Mouse (Mus musculus): ENCODE measurements around the gene Parn. TPM values are rescaled to one million over a fixed set of nuclear protein-coding genes. Genes with fewer than 3 reads are reported as not detected.

The Parn gene
- polyA plus RNA-seq, 2 experiments = 23.5 to 41.1 TPM

DNA sequence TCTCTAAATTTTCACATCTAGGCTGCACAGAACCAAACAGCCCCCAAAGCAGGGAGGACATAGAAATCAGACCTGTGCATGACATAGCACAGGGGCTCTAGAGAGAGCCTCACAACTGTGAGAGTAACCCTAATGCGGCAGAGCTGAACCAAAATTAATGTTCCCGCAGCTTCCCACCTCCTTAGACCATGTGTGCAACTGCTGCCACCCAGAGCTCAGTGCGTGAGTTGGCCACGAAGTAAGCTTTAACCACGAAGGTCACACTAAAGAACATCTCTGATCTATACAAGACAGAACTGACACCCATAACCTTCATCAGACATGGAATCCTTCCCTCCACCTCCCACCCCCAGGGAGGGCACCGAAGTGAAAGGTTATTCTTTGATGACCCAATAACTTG lies 55.9 kb downstream of the Parn start:
- H3K27ac ChIP-seq (replicated peaks; ENCODE audit: low read depth, low read length) = no peak overlapping the region
- 89% methylated on average over 6 of the region's 6 CpGs for WGBS
- peaks cover 13% of the 10 kb centered on the region for H3K36me3 ChIP-seq (ENCODE audit: control insufficient read depth, insufficient read depth, low read length)
- H3K4me3 ChIP-seq (replicated peaks; ENCODE audit: low read length) = no peak overlapping the region
- ATAC-seq (ENCODE audit: low FRiP score, low read depth) (no peak), DNase-seq (ENCODE audit: low spot score) (no peak)
- no peak overlapping the region for H3K4me2 ChIP-seq (replicated peaks; ENCODE audit: low read depth, low read length, severe bottlenecking)
- H3K4me1 ChIP-seq (ENCODE audit: control insufficient read depth, insufficient read depth, low read length) = no peaks in the 10 kb centered on the region
- no peaks in the 10 kb centered on the region for H3K27me3 ChIP-seq (ENCODE audit: control insufficient read depth, insufficient read depth, low read length)
- TF ChIP-seq POLR2A (IDR thresholded peaks at IDR 0.05; ENCODE audit: borderline replicate concordance, extremely low read depth, insufficient read depth, insufficient read length) = no peak
- H3K9me3 ChIP-seq (ENCODE audit: control insufficient read depth, low read length) = no peaks in the 10 kb centered on the region
- H3K9ac ChIP-seq (ENCODE audit: low read depth, low read length, severe bottlenecking) = no peak overlapping the region

- Histone ChIP-seq H3K27ac (replicated peaks; ENCODE audit: low read depth, low read length) (no peak overlapping the region), H3K9me3 (ENCODE audit: control insufficient read depth, low read length) (no peaks in the 10 kb centered on the region), H3K4me3 (replicated peaks; ENCODE audit: low read length) (no peak overlapping the region), H3K36me3 (ENCODE audit: control insufficient read depth, insufficient read depth, low read length) (peaks cover 10% of the 10 kb centered on the region), H3K9ac (ENCODE audit: low read depth, low read length, severe bottlenecking) (no peak overlapping the region), H3K4me2 (replicated peaks; ENCODE audit: low read depth, low read length, severe bottlenecking) (no peak overlapping the region), H3K4me1 (ENCODE audit: control insufficient read depth, insufficient read depth, low read length) (no peaks in the 10 kb centered on the region), H3K27me3 (ENCODE audit: control insufficient read depth, insufficient read depth, low read length) (no peaks in the 10 kb centered on the region)
- TF ChIP-seq POLR2A (IDR thresholded peaks at IDR 0.05; ENCODE audit: borderline replicate concordance, extremely low read depth, insufficient read depth, insufficient read length) = no peak
- no peak for ATAC-seq (ENCODE audit: low FRiP score, low read depth)
- no peak for DNase-seq (ENCODE audit: low spot score)
These were observed 56.6 kb downstream of the Parn start for GRCm38 (mm10) chr16:13611399-13611798.

DNA sequence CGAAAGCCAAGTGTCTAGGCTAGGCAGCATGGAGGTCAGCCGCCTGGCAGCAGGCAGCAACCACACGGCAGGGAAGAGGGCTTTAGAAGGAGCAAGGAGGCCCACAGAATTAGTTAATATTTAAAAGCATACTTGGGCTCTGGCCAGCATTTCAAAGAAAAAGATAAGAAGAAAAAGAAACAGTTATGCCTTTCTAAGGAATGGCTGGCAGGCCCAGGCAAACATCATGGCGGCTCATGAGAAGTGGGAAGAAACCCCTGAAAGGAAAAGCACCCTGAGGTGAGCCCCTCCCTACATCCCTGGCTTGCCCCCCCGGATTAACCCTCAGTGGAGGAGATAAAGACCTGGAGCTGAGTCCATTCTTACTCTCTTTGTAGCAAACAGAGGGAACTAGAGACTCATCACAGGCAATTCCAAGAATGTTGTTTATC lies 57.0 kb downstream of the Parn start:
- Histone ChIP-seq H3K4me2 (replicated peaks; ENCODE audit: low read depth, low read length, severe bottlenecking) (no peak overlapping the region), H3K9me3 (ENCODE audit: control insufficient read depth, low read length) (no peaks in the 10 kb centered on the region), H3K4me3 (replicated peaks; ENCODE audit: low read length) (no peak overlapping the region), H3K4me1 (ENCODE audit: control insufficient read depth, insufficient read depth, low read length) (no peaks in the 10 kb centered on the region), H3K27ac (replicated peaks; ENCODE audit: low read depth, low read length) (no peak overlapping the region), H3K9ac (ENCODE audit: low read depth, low read length, severe bottlenecking) (no peak overlapping the region), H3K27me3 (ENCODE audit: control insufficient read depth, insufficient read depth, low read length) (no peaks in the 10 kb centered on the region), H3K36me3 (ENCODE audit: control insufficient read depth, insufficient read depth, low read length) (peaks cover 14% of the 10 kb centered on the region)
- no peak for ATAC-seq (ENCODE audit: low FRiP score, low read depth)
- no peak for DNase-seq (ENCODE audit: low spot score)
- 83% methylated on average over 5 of the region's 5 CpGs for WGBS
- no peak for TF ChIP-seq POLR2A (IDR thresholded peaks at IDR 0.05; ENCODE audit: borderline replicate concordance, extremely low read depth, insufficient read depth, insufficient read length)

DNA sequence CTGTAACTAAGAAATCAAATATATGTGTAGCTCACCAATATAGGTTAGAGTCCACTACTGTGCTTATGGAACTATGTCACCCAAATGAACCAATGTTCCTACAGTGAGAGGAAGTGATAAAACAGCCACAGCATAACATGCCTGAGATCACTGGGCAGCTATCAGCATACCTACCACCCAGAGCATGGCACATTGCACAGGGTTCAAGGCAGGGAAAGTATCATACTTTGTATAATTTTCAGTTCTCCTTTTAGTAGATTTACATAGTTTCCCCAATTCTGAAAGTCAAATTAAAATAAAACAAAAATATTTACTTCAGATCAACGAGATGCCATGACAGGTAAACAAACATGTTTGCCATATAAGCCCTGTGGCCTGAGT lies 59.3 kb downstream of the Parn start:
- no peak overlapping the region for H3K9ac ChIP-seq (ENCODE audit: low read depth, low read length, severe bottlenecking)
- peaks cover 24% of the 10 kb centered on the region for H3K36me3 ChIP-seq (ENCODE audit: control insufficient read depth, insufficient read depth, low read length)
- H3K27ac ChIP-seq (replicated peaks; ENCODE audit: low read depth, low read length) = no peak overlapping the region
- H3K9me3 ChIP-seq (ENCODE audit: control insufficient read depth, low read length) = no peaks in the 10 kb centered on the region
- DNase-seq (ENCODE audit: low spot score) (no peak), ATAC-seq (ENCODE audit: low FRiP score, low read depth) (no peak)
- H3K4me3 ChIP-seq (replicated peaks; ENCODE audit: low read length) = no peak overlapping the region
- H3K4me2 ChIP-seq (replicated peaks; ENCODE audit: low read depth, low read length, severe bottlenecking) = no peak overlapping the region
- 79% methylated on average over 1 of the region's 1 CpGs for WGBS
- no peaks in the 10 kb centered on the region for H3K27me3 ChIP-seq (ENCODE audit: control insufficient read depth, insufficient read depth, low read length)
- H3K4me1 ChIP-seq (ENCODE audit: control insufficient read depth, insufficient read depth, low read length) = no peaks in the 10 kb centered on the region
- no peak for TF ChIP-seq POLR2A (IDR thresholded peaks at IDR 0.05; ENCODE audit: borderline replicate concordance, extremely low read depth, insufficient read depth, insufficient read length)

DNA sequence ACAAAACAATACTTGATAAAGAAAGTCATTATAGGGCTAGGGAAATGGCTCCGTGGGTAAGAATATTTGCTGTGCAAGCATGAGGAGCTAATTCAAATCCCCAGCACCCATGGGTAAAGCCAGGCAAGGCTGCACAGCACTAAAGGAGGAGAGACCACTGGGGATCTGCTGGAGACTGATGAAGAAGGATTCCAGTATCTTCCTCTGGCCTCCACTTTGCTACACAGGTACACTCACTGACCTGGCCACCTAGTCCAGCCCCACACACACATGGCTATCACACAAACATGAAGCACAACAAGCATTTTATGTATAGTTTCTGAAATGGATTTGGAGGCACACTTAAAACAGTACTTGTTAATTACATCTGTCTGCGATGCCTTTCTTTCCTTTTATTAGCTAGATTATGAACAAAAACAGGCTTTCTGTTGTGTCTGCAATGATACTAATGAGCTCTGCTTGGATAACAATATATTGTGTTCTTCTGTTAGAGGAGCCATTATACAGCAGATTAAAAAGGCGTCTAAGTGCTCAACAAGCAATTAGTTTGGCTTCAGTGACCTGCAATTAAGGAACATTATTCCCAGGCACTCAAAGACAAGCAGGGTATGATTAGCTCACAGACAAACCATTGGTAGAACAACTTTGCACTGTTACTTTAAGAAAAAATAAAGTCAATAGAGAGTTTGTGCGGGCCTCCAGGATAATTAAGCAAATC lies 59.8 kb downstream of the Parn start:
- Histone ChIP-seq H3K36me3 (ENCODE audit: control insufficient read depth, insufficient read depth, low read length) (peaks cover 22% of the 10 kb centered on the region), H3K27ac (replicated peaks; ENCODE audit: low read depth, low read length) (no peak overlapping the region), H3K9ac (ENCODE audit: low read depth, low read length, severe bottlenecking) (no peak overlapping the region), H3K4me2 (replicated peaks; ENCODE audit: low read depth, low read length, severe bottlenecking) (no peak overlapping the region), H3K27me3 (ENCODE audit: control insufficient read depth, insufficient read depth, low read length) (no peaks in the 10 kb centered on the region), H3K9me3 (ENCODE audit: control insufficient read depth, low read length) (no peaks in the 10 kb centered on the region), H3K4me3 (replicated peaks; ENCODE audit: low read length) (no peak overlapping the region), H3K4me1 (ENCODE audit: control insufficient read depth, insufficient read depth, low read length) (no peaks in the 10 kb centered on the region)
- DNase-seq (ENCODE audit: low spot score) (no peak), ATAC-seq (ENCODE audit: low FRiP score, low read depth) (no peak)
- 65% methylated on average over 4 of the region's 4 CpGs for WGBS
- TF ChIP-seq POLR2A (IDR thresholded peaks at IDR 0.05; ENCODE audit: borderline replicate concordance, extremely low read depth, insufficient read depth, insufficient read length) = no peak

Data from limb, embryonic 14.5 days (tissue).